Mouse (Mus musculus) intestine, embryonic 15.5 days (tissue): ENCODE data around the gene Nsun5. TPM values are rescaled to one million over a fixed set of nuclear protein-coding genes. Genes with fewer than 3 reads are reported as not detected.

Experiments
- ATAC-seq: fragments of 200-750 bp; cut with Nextera tagmentation; 2 replicates; pipeline ENCODE4 v1.8.0; 2017; ENCODE audit warnings: moderate TSS enrichment, moderate library complexity
- H3K27ac ChIP-seq: fragments of 300-500 bp; sonication (generic); 2 replicates; pipeline ENCODE4 v1.5.1; 2015; ENCODE audit warnings: mild to moderate bottlenecking, inconsistent platforms
- H3K27me3 ChIP-seq: fragments of 300-500 bp; sonication (generic); replicated peaks from 2 replicates; pipeline ENCODE4 v1.6.1; 2015; ENCODE audit warnings: inconsistent platforms
- H3K36me3 ChIP-seq: fragments of 300-500 bp; sonication (generic); 2 replicates; pipeline ENCODE4 v1.6.1; 2015; ENCODE audit warnings: inconsistent platforms
- H3K4me1 ChIP-seq: fragments of 300-500 bp; sonication (generic); replicated peaks from 2 replicates; pipeline ENCODE4 v1.6.1; 2015; ENCODE audit warnings: inconsistent platforms
- H3K4me2 ChIP-seq: fragments of 300-500 bp; sonication (generic); replicated peaks from 2 replicates; pipeline ENCODE4 v1.6.1; 2015; ENCODE audit warnings: mild to moderate bottlenecking, inconsistent platforms
- H3K4me3 ChIP-seq: fragments of 300-500 bp; sonication (generic); replicated peaks from 2 replicates; pipeline ENCODE4 v1.5.1; 2015; ENCODE audit warnings: inconsistent platforms
- H3K9ac ChIP-seq: fragments of 300-500 bp; sonication (generic); 2 replicates; pipeline ENCODE4 v1.6.1; 2015; ENCODE audit warnings: inconsistent platforms
- H3K9me3 ChIP-seq: fragments of 300-500 bp; sonication (generic); 2 replicates; pipeline ENCODE4 v1.6.1; 2016; ENCODE audit warnings: inconsistent platforms
- WGBS: fragments of 180-500 bp; shearing (Covaris S2); methylation state at CpG from one replicate; pipeline ENCODE4 v1.1.7; 2015; 5-methylcytosine and 5-hydroxymethylcytosine counted together
- polyA plus RNA-seq: library from polyadenylated mRNA; unstranded; fragments of >200 nt; fragmentation: Nextera tagmentation; extraction: Ambion mirVana; gene quantifications from 2 replicates; pipeline ENCODE4 v1.2.1, GENCODE M21; 2015

The Nsun5 gene
- polyA plus RNA-seq, 1 experiment from 2014 or later = 30.2 TPM

GRCm38 (mm10) chr5:135410266-135410665, 40.5 kb downstream of the Nsun5 start:
- 90% methylated on average over 9 of the region's 9 CpGs for WGBS
- Histone ChIP-seq H3K27ac (no peak overlapping the region), H3K9me3 (no peaks in the 10 kb centered on the region), H3K4me3 (no peak overlapping the region), H3K27me3 (no peaks in the 10 kb centered on the region), H3K9ac (no peak overlapping the region), H3K36me3 (peaks cover 12% of the 10 kb centered on the region; the same call in 1 of the 2 replicates), H3K4me2 (no peak overlapping the region), H3K4me1 (no peaks in the 10 kb centered on the region)
- ATAC-seq = no peak

Other genes with a start within 250 kb of the Nsun5 start
- gene Tbl2, start 220.3 kb upstream of the Nsun5 start, polyA plus RNA-seq = 26.3 and 28.0 TPM in 2 replicates
- gene Bcl7b, start 201.7 kb upstream of the Nsun5 start, polyA plus RNA-seq = 50.2 and 50.3 TPM in 2 replicates
- 33.1 and 34.1 TPM in 2 replicates for gene Baz1b, start 182.7 kb upstream of the Nsun5 start, polyA plus RNA-seq
- 0.87 and 0.88 TPM in 2 replicates for gene Fzd9, start 118.7 kb upstream of the Nsun5 start, polyA plus RNA-seq
- 0.40 and 0.56 TPM in 2 replicates for gene Fkbp6, start 19.9 kb upstream of the Nsun5 start, polyA plus RNA-seq
- 0.16 and 0.23 TPM in 2 replicates for gene Trim50, start 16.7 kb upstream of the Nsun5 start, polyA plus RNA-seq
- 10.6 and 11.0 TPM in 2 replicates for gene Pom121, start 24.6 kb downstream of the Nsun5 start, polyA plus RNA-seq
- gene Hip1, start 175.2 kb downstream of the Nsun5 start, polyA plus RNA-seq = 20.1 and 20.9 TPM in 2 replicates
- not detected in 2 replicates for gene Ccl26, start 193.6 kb downstream of the Nsun5 start, polyA plus RNA-seq
- gene Ccl24, start 203.1 kb downstream of the Nsun5 start, polyA plus RNA-seq = 19.0 and 22.5 TPM in 2 replicates